Mouse (Mus musculus) heart, postnatal 0 days (tissue): ENCODE measurements around the gene Sinhcaf. TPM values are rescaled to one million over a fixed set of nuclear protein-coding genes. Genes with fewer than 3 reads are reported as not detected.
"Not testable (repeated sequence)": the region's sequence is repeated elsewhere in the genome, so short reads cannot be mapped to it uniquely, and the experiment has no call there.

Experiments
- ATAC-seq: fragments of 200-750 bp; cut with Nextera tagmentation; 2 replicates; pipeline ENCODE4 v1.8.0; 2017; ENCODE audit warnings: low read depth, moderate number of reproducible peaks, moderate library complexity; ENCODE audit not compliant: insufficient read depth
- DNase-seq: peaks from one replicate; pipeline ENCODE4 v3.0.0-alpha.2; 2016; ENCODE audit warnings: low spot score
- H3K27ac ChIP-seq: fragments of 300-500 bp; sonication (generic); 2 replicates; pipeline ENCODE4 v1.5.1; 2014; ENCODE audit warnings: low read depth, mild to moderate bottlenecking
- H3K27me3 ChIP-seq: fragments of 300-500 bp; sonication (generic); 2 replicates; pipeline ENCODE4 v1.6.1; 2014; ENCODE audit warnings: low read length, mixed read lengths; ENCODE audit not compliant: control insufficient read depth, insufficient read depth
- H3K36me3 ChIP-seq: fragments of 300-500 bp; sonication (generic); replicated peaks from 2 replicates; pipeline ENCODE4 v1.6.1; 2014; ENCODE audit warnings: low read length, mixed read lengths; ENCODE audit not compliant: control insufficient read depth, insufficient read depth
- H3K4me1 ChIP-seq: fragments of 300-500 bp; sonication (generic); 2 replicates; pipeline ENCODE4 v1.6.1; 2014; ENCODE audit warnings: antibody characterized with exemption; ENCODE audit not compliant: control insufficient read depth, insufficient read depth
- H3K4me2 ChIP-seq: fragments of 300-500 bp; sonication (generic); 2 replicates; pipeline ENCODE4 v1.6.1; 2014; ENCODE audit warnings: low read depth, mild to moderate bottlenecking, low read length, moderate library complexity
- H3K4me3 ChIP-seq: fragments of 300-500 bp; sonication (generic); 2 replicates; pipeline ENCODE4 v1.5.1; 2014; ENCODE audit warnings: low read depth, low read length
- H3K9ac ChIP-seq: fragments of 300-500 bp; sonication (generic); replicated peaks from 2 replicates; pipeline ENCODE4 v1.6.1; 2014; ENCODE audit warnings: low read depth, low read length, mixed read lengths
- H3K9me3 ChIP-seq: fragments of 300-500 bp; sonication (generic); replicated peaks from 2 replicates; pipeline ENCODE4 v1.6.1; 2016; ENCODE audit warnings: low read length; ENCODE audit not compliant: control insufficient read depth
- CTCF ChIP-seq: IDR thresholded peaks from 2 replicates; pipeline ENCODE4 v1.5.1; 2016; ENCODE audit warnings: antibody characterized with exemption, control low read depth, low read depth
- EP300 ChIP-seq: IDR thresholded peaks from 2 replicates; pipeline ENCODE4 v1.6.1; 2016; ENCODE audit warnings: antibody characterized with exemption, low read depth
- WGBS: fragments of 180-500 bp; shearing (Covaris S2); extraction: QIAGEN DNeasy Blood & Tissue Kit; methylation state at CpG from one replicate; pipeline ENCODE4 v1.1.7; 2014; 5-methylcytosine and 5-hydroxymethylcytosine counted together
- polyA plus RNA-seq: library from polyadenylated mRNA; unstranded; fragments of >200 nt; fragmentation: Nextera tagmentation; extraction: Ambion mirVana; gene quantifications from 2 replicates; pipeline ENCODE4 v1.2.1, GENCODE M21; 2015
- total RNA-seq: library from RNA; depleted of rRNA; stranded (reverse); fragments of >200 nt; gene quantifications from 2 replicates; pipeline ENCODE4 v1.2.3, GENCODE M21; 2014; ENCODE audit warnings: low replicate concordance

Sinhcaf gene
- total and polyA plus RNA-seq, 2 experiments from 2014 or later = 9.4 to 20.5 TPM

- Histone ChIP-seq H3K4me3 (no peak overlapping the region), H3K9ac (no peak overlapping the region), H3K27ac (no peak overlapping the region), H3K9me3 (no peaks in the 10 kb centered on the region), H3K36me3 (peaks cover 47% of the 10 kb centered on the region), H3K27me3 (no peaks in the 10 kb centered on the region), H3K4me1 (0 out of 2 replicates have a peak, but pooled peaks cover 6% of the 10 kb centered on the region), H3K4me2 (no peak overlapping the region)
- no peak for DNase-seq
- no peak for ATAC-seq
- TF ChIP-seq CTCF (no peak), EP300 (no peak)
- 82% methylated on average over 6 of the region's 6 CpGs for WGBS
Measured at GRCm38 (mm10) chr6:148931281-148931680, 15.0 kb downstream of the Sinhcaf start.

GRCm38 (mm10) chr6:148918841-148919398 lies 27.3 kb downstream of the Sinhcaf start:
- no peaks in the 10 kb centered on the region for H3K27me3 ChIP-seq
- H3K27ac ChIP-seq = no peak overlapping the region
- H3K36me3 ChIP-seq = peaks cover 23% of the 10 kb centered on the region
- H3K4me1 ChIP-seq = no peaks in the 10 kb centered on the region
- H3K4me2 ChIP-seq = no peak overlapping the region
- DNase-seq (no peak), ATAC-seq (no peak)
- H3K9ac ChIP-seq = no peak overlapping the region
- no peak overlapping the region for H3K4me3 ChIP-seq
- TF ChIP-seq EP300 (no peak), CTCF (no peak)
- H3K9me3 ChIP-seq = no peaks in the 10 kb centered on the region

DNA sequence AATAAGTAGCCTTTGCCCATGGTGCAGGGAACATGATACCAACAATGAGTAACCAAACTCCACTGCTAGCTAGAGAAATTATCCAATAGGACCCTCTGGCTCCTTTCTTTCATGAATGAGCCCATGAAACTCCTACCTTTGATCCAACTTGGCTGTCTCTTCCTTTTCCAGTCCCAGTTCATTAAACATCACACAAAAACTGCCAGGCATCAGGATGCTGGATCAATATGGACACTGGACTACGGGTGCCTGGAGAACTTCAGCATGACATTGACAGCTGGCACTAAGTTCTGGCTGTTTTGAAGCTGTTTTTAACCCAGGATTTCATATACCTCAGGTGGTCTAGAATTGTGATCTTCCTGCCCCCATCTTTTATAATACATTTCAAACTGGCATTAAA lies 28.6 kb downstream of the Sinhcaf start:
- DNase-seq (no peak), ATAC-seq (no peak)
- 79% methylated on average over 1 of the region's 1 CpGs for WGBS
- H3K27ac ChIP-seq = no peak overlapping the region
- peaks cover 16% of the 10 kb centered on the region for H3K36me3 ChIP-seq
- H3K4me3 ChIP-seq = no peak overlapping the region
- TF ChIP-seq CTCF (no peak), EP300 (no peak)
- H3K9ac ChIP-seq = no peak overlapping the region
- no peak overlapping the region for H3K4me2 ChIP-seq
- no peaks in the 10 kb centered on the region for H3K9me3 ChIP-seq
- H3K27me3 ChIP-seq = no peaks in the 10 kb centered on the region
- H3K4me1 ChIP-seq = no peaks in the 10 kb centered on the region

GRCm38 (mm10) chr6:148916817-148917216 lies 29.4 kb downstream of the Sinhcaf start:
- Histone ChIP-seq H3K27me3 (no peaks in the 10 kb centered on the region), H3K36me3 (peaks cover 16% of the 10 kb centered on the region), H3K4me1 (no peaks in the 10 kb centered on the region), H3K9ac (no peak overlapping the region), H3K4me2 (no peak overlapping the region), H3K9me3 (no peaks in the 10 kb centered on the region), H3K27ac (no peak overlapping the region), H3K4me3 (no peak overlapping the region)
- 36% methylated on average over 3 of the region's 3 CpGs for WGBS
- TF ChIP-seq CTCF (peak; percentile 52), EP300 (no peak)
- ATAC-seq = no peak
- DNase-seq = peak; percentile 21

DNA sequence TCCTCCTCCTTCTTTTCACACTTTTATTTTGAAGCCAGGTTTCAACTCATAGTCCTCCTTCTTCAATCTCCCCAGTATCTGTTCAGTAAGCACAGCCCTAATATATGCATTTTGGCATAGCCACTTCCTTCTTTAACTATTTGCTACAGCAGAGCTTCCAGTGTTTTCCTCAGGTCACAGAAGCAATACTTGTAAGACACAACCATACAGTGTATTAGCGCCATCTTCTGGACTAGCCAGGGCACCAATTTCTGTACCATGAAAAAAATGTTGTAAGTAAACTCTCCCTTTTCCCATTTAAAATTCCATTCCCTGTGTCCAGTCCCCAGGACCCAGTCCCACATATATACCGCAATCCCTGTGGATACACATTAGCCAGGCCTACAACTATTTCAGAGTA lies 32.3 kb downstream of the Sinhcaf start:
- Histone ChIP-seq H3K4me2 (no peak overlapping the region), H3K9me3 (no peaks in the 10 kb centered on the region), H3K4me3 (no peak overlapping the region), H3K36me3 (0 out of 2 replicates have a peak, but pooled peaks cover under 1% of the 10 kb centered on the region), H3K9ac (no peak overlapping the region), H3K27me3 (no peaks in the 10 kb centered on the region), H3K4me1 (no peaks in the 10 kb centered on the region), H3K27ac (no peak overlapping the region)
- 11% methylated on average over 2 of the region's 2 CpGs for WGBS
- peak; percentile 49 for ATAC-seq
- peak; percentile 79 for DNase-seq
- peak; percentile 77 for TF ChIP-seq CTCF
- TF ChIP-seq EP300 = no peak

GRCm38 (mm10) chr6:148911906-148912305 lies 34.4 kb downstream of the Sinhcaf start:
- 85% methylated on average over 8 of the region's 8 CpGs for WGBS
- H3K4me2 ChIP-seq, H3K36me3 ChIP-seq, H3K4me1 ChIP-seq, H3K27me3 ChIP-seq, H3K27ac ChIP-seq, H3K9me3 ChIP-seq, DNase-seq, H3K4me3 ChIP-seq, H3K9ac ChIP-seq, ATAC-seq: not testable (repeated sequence)
